Mouse (Mus musculus) bone marrow, adult 2 months (tissue): ENCODE data around the gene Slc38a3. TPM values are rescaled to one million over a fixed set of nuclear protein-coding genes. Genes with fewer than 3 reads are reported as not detected.
A peak's percentile ranks its signal among the peaks of the same experiment; 100 is the strongest.

Experiments used
- H3K27ac ChIP-seq: fragments of 200-500 bp; 2 replicates; pipeline ENCODE4 v1.5.1; 2012; ENCODE audit warnings: low read depth, mild to moderate bottlenecking, control low read depth, inconsistent platforms, low read length; ENCODE audit not compliant: control insufficient read depth, poor library complexity, insufficient read depth
- H3K4me1 ChIP-seq: fragments of 200-500 bp; 2 replicates; pipeline ENCODE4 v1.6.1; 2011; ENCODE audit warnings: low read length; ENCODE audit not compliant: control insufficient read depth, insufficient read depth
- H3K4me3 ChIP-seq: fragments of 200-500 bp; replicated peaks from 2 replicates; pipeline ENCODE3; 2011; ENCODE audit warnings: mild to moderate bottlenecking, low read depth, low read length, control low read depth; ENCODE audit not compliant: control insufficient read depth
- CTCF ChIP-seq: fragments of 200-500 bp; IDR thresholded peaks from 2 replicates; pipeline ENCODE4 v1.5.1; 2011; ENCODE audit warnings: low read length, control low read depth; ENCODE audit not compliant: control insufficient read depth, insufficient read depth
- POLR2A ChIP-seq: fragments of 200-500 bp; IDR thresholded peaks from 2 replicates; pipeline ENCODE4 v1.6.1; 2011; ENCODE audit warnings: low read depth, mild to moderate bottlenecking, control low read depth, low read length, borderline replicate concordance; ENCODE audit not compliant: control insufficient read depth
- WGBS: fragments of 180-500 bp; shearing (Covaris S2); methylation state at CpG from one replicate; pipeline ENCODE4 v1.1.7; 2018; 5-methylcytosine and 5-hydroxymethylcytosine counted together
- polyA plus RNA-seq: library from polyadenylated mRNA; stranded (reverse); fragments of >200 nt; gene quantifications from 2 replicates; pipeline ENCODE4 v1.2.4, GENCODE M21; 2011; ENCODE audit warnings: low replicate concordance; ENCODE audit not compliant: missing spikeins, insufficient read depth, insufficient read length

Gene Slc38a3
- polyA plus RNA-seq, 1 experiment = 4.7 TPM

GRCm38 (mm10) chr9:107608741-107609432 lies 60.4 kb downstream of the Slc38a3 start, which contains the start of gene Sema3b:
TSS of gene Sema3b (minus strand) at chr9:107609229.
- WGBS = 61% methylated on average over 12 of the region's 12 CpGs
- H3K4me1 ChIP-seq = peaks cover 4% of the 10 kb centered on the region
- no peak within 1 kb of the TSS for H3K27ac ChIP-seq
- no peak within 1 kb of the TSS for H3K4me3 ChIP-seq
- TF ChIP-seq POLR2A = no peak
- no peak for TF ChIP-seq CTCF

GRCm38 (mm10) chr9:107607653-107608245 lies 61.6 kb downstream of the Slc38a3 start:
- Histone ChIP-seq H3K4me3 (no peak overlapping the region), H3K4me1 (peaks cover 4% of the 10 kb centered on the region), H3K27ac (no peak overlapping the region)
- 65% methylated on average over 9 of the region's 9 CpGs for WGBS
- no peak for TF ChIP-seq CTCF
- TF ChIP-seq POLR2A = no peak

- peaks cover 4% of the 10 kb centered on the region for H3K4me1 ChIP-seq
- H3K4me3 ChIP-seq = no peak overlapping the region
- 91% methylated on average over 2 of the region's 2 CpGs for WGBS
- no peak for TF ChIP-seq CTCF
- TF ChIP-seq POLR2A = no peak
- no peak overlapping the region for H3K27ac ChIP-seq
These were observed 62.3 kb downstream of the Slc38a3 start for GRCm38 (mm10) chr9:107607036-107607435.

GRCm38 (mm10) chr9:107606591-107606990 lies 62.7 kb downstream of the Slc38a3 start:
- TF ChIP-seq POLR2A = no peak
- no peak for TF ChIP-seq CTCF
- H3K4me1 ChIP-seq = peaks cover 4% of the 10 kb centered on the region

GRCm38 (mm10) chr9:107605041-107605661 lies 64.2 kb downstream of the Slc38a3 start:
- H3K4me3 ChIP-seq = no peak overlapping the region
- H3K4me1 ChIP-seq = peaks cover 2% of the 10 kb centered on the region; the same call in 1 of the 2 replicates
- WGBS = 70% methylated on average over 23 of the region's 23 CpGs
- H3K27ac ChIP-seq = no peak overlapping the region
- TF ChIP-seq POLR2A (no peak), CTCF (no peak)

More at GRCm38 (mm10) chr9:107606591-107606990, 62.7 kb downstream of the Slc38a3 start:
- WGBS = 80% methylated on average over 9 of the region's 9 CpGs
- H3K27ac ChIP-seq = no peak overlapping the region
- no peak overlapping the region for H3K4me3 ChIP-seq

- Histone ChIP-seq H3K27ac (no peak overlapping the region), H3K4me3 (no peak overlapping the region), H3K4me1 (peaks cover 2% of the 10 kb centered on the region; the same call in 1 of the 2 replicates)
- WGBS = 61% methylated on average over 6 of the region's 6 CpGs
- TF ChIP-seq CTCF (no peak), POLR2A (no peak)
These were observed 66.1 kb downstream of the Slc38a3 start for GRCm38 (mm10) chr9:107603251-107603650.

GRCm38 (mm10) chr9:107602068-107602648 lies 67.2 kb downstream of the Slc38a3 start:
- no peak overlapping the region for H3K4me3 ChIP-seq
- H3K27ac ChIP-seq = no peak overlapping the region
- TF ChIP-seq CTCF (peak; percentile 99), POLR2A (no peak)
- peaks cover 2% of the 10 kb centered on the region; the same call in 1 of the 2 replicates for H3K4me1 ChIP-seq
- 3% methylated on average over 10 of the region's 10 CpGs for WGBS

GRCm38 (mm10) chr9:107601275-107601674 lies 68.1 kb downstream of the Slc38a3 start:
- TF ChIP-seq POLR2A (no peak), CTCF (no peak)
- 77% methylated on average over 11 of the region's 11 CpGs for WGBS
- peaks cover 2% of the 10 kb centered on the region; the same call in 1 of the 2 replicates for H3K4me1 ChIP-seq
- no peak overlapping the region for H3K4me3 ChIP-seq
- no peak overlapping the region for H3K27ac ChIP-seq
